Mouse (Mus musculus): ENCODE results near the gene Slc30a1.

DNA sequence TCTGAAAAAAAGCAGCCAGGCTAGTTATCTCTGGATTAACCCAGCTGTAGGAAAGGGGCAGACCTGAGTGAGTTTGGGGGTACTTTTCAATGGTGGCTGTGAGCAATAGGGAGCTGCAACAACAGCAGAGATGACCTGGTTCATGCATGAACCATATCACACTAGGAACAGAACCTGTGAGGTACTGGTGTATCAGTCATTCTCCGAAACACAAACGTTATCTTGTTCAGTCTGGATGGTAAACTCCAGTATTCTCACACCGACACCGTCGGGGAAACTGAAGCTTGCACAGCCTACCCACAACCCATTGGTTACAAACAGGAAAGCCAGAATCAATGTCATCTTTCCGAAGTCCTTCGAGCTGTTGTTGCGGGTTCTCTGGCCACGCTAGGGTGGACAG lies 11.7 kb upstream of the Slc30a1 start:
- TF ChIP-seq CTCF (IDR thresholded peaks at IDR 0.05; ENCODE audit: extremely low read depth, insufficient read length, insufficient replicate concordance, low read depth, low read length) (no peak), POLR2A (IDR thresholded peaks at IDR 0.05; ENCODE audit: low read depth, low read length) (no peak)

Measured in small intestine, adult 2 months (tissue).